Mouse (Mus musculus): ENCODE measurements at regions not wholly inside any gene's neighbourhood (a gene's known extent, or its start where the extent isn't known, plus 50 kb on each side); places are given as distances from the start of the nearest gene placed in this dataset.

GRCm38 (mm10) chr13:113495136-113495535 is 123.2 kb downstream of the Snx18 start:
- Histone ChIP-seq H3K9ac (replicated peaks) (no peak overlapping the region), H3K27me3 (ENCODE audit: control insufficient read depth, insufficient read depth, low read length) (no peaks in the 10 kb centered on the region), H3K9me3 (ENCODE audit: control insufficient read depth, low read length) (no peaks in the 10 kb centered on the region), H3K4me3 (ENCODE audit: insufficient read depth in 1 of 2, low read depth in 2 of 2, low read length in 2 of 2) (no peak overlapping the region), H3K4me1 (replicated peaks; ENCODE audit: control insufficient read depth in 2 of 2, insufficient read depth in 2 of 2, low read length in 1 of 2) (peaks cover 0 to 3% of the 10 kb centered on the region in 2 experiments; a peak in 1 of 4 replicates), H3K4me2 (ENCODE audit: low read depth) (no peak overlapping the region), H3K27ac (no peak overlapping the region), H3K36me3 (replicated peaks; ENCODE audit: control insufficient read depth, insufficient read depth, low read depth) (no peaks in the 10 kb centered on the region)
- WGBS (ENCODE audit: insufficient replicate concordance): 53% methylated on average over 3 of the region's 3 CpGs
- ATAC-seq (ENCODE audit: insufficient read depth) (no peak), DNase-seq (ENCODE audit: low read depth in 3 of 3, low spot score in 3 of 3) (no peak)
- TF ChIP-seq CTCF (IDR thresholded peaks at IDR 0.05; ENCODE audit: low read depth) (no peak), EP300 (IDR thresholded peaks at IDR 0.05; ENCODE audit: low read depth) (no peak)

GRCm38 (mm10) chr13:113494688-113495087 is 123.7 kb downstream of the Snx18 start:
- no peaks in the 10 kb centered on the region for H3K9me3 ChIP-seq (ENCODE audit: control insufficient read depth, low read length)
- DNase-seq (ENCODE audit: low read depth in 3 of 3, low spot score in 3 of 3) (no peak), ATAC-seq (ENCODE audit: insufficient read depth) (no peak)
- H3K4me3 ChIP-seq (ENCODE audit: insufficient read depth in 1 of 2, low read depth in 2 of 2, low read length in 2 of 2): no peak overlapping the region
- no peaks in the 10 kb centered on the region for H3K36me3 ChIP-seq (replicated peaks; ENCODE audit: control insufficient read depth, insufficient read depth, low read depth)
- no peaks in the 10 kb centered on the region for H3K27me3 ChIP-seq (ENCODE audit: control insufficient read depth, insufficient read depth, low read length)
- no peak overlapping the region for H3K9ac ChIP-seq (replicated peaks)
- TF ChIP-seq CTCF (IDR thresholded peaks at IDR 0.05; ENCODE audit: low read depth) (no peak), EP300 (IDR thresholded peaks at IDR 0.05; ENCODE audit: low read depth) (no peak)
- H3K4me2 ChIP-seq (ENCODE audit: low read depth): no peak overlapping the region
- WGBS (ENCODE audit: insufficient replicate concordance): 37% methylated on average over 5 of the region's 5 CpGs
- H3K4me1 ChIP-seq (replicated peaks; ENCODE audit: control insufficient read depth in 2 of 2, insufficient read depth in 2 of 2, low read length in 1 of 2): peaks cover 0 to 3% of the 10 kb centered on the region in 2 experiments; a peak in 1 of 4 replicates
- no peak overlapping the region for H3K27ac ChIP-seq

GRCm38 (mm10) chr13:113489951-113490822 is 128.2 kb downstream of the Snx18 start:
- Histone ChIP-seq H3K4me3 (ENCODE audit: insufficient read depth in 1 of 2, low read depth in 2 of 2, low read length in 2 of 2) (no peak overlapping the region), H3K4me1 (replicated peaks; ENCODE audit: control insufficient read depth in 2 of 2, insufficient read depth in 2 of 2, low read length in 1 of 2) (peaks cover 0 to 3% of the 10 kb centered on the region in 2 experiments; a peak in 1 of 4 replicates), H3K9ac (replicated peaks) (no peak overlapping the region), H3K36me3 (replicated peaks; ENCODE audit: control insufficient read depth, insufficient read depth, low read depth) (no peaks in the 10 kb centered on the region), H3K9me3 (ENCODE audit: control insufficient read depth, low read length) (no peaks in the 10 kb centered on the region), H3K4me2 (ENCODE audit: low read depth) (no peak overlapping the region), H3K27ac (no peak overlapping the region), H3K27me3 (ENCODE audit: control insufficient read depth, insufficient read depth, low read length) (no peaks in the 10 kb centered on the region)
- no peak for DNase-seq (ENCODE audit: low read depth in 3 of 3, low spot score in 3 of 3)
- WGBS (ENCODE audit: insufficient replicate concordance): 41% methylated on average over 6 of the region's 6 CpGs
- ATAC-seq (ENCODE audit: insufficient read depth): no peak
- TF ChIP-seq EP300 (IDR thresholded peaks at IDR 0.05; ENCODE audit: low read depth) (no peak), CTCF (IDR thresholded peaks at IDR 0.05; ENCODE audit: low read depth) (no peak)

- Histone ChIP-seq H3K4me3 (ENCODE audit: insufficient read depth in 1 of 2, low read depth in 2 of 2, low read length in 2 of 2) (no peak overlapping the region), H3K4me1 (replicated peaks; ENCODE audit: control insufficient read depth in 2 of 2, insufficient read depth in 2 of 2, low read length in 1 of 2) (peaks cover 0 to 3% of the 10 kb centered on the region in 2 experiments; a peak in 1 of 4 replicates), H3K36me3 (replicated peaks; ENCODE audit: control insufficient read depth, insufficient read depth, low read depth) (no peaks in the 10 kb centered on the region), H3K9me3 (ENCODE audit: control insufficient read depth, low read length) (no peaks in the 10 kb centered on the region), H3K27me3 (ENCODE audit: control insufficient read depth, insufficient read depth, low read length) (no peaks in the 10 kb centered on the region), H3K27ac (no peak overlapping the region), H3K9ac (replicated peaks) (no peak overlapping the region), H3K4me2 (ENCODE audit: low read depth) (no peak overlapping the region)
- DNase-seq (ENCODE audit: low read depth in 3 of 3, low spot score in 3 of 3) (no peak), ATAC-seq (ENCODE audit: insufficient read depth) (no peak)
- WGBS (ENCODE audit: insufficient replicate concordance): 29% methylated on average over 6 of the region's 6 CpGs
- TF ChIP-seq CTCF (IDR thresholded peaks at IDR 0.05; ENCODE audit: low read depth): no peak
- TF ChIP-seq EP300 (IDR thresholded peaks at IDR 0.05; ENCODE audit: low read depth): no peak
Measured at GRCm38 (mm10) chr13:113486368-113486955, 131.9 kb downstream of the Snx18 start.

DNA sequence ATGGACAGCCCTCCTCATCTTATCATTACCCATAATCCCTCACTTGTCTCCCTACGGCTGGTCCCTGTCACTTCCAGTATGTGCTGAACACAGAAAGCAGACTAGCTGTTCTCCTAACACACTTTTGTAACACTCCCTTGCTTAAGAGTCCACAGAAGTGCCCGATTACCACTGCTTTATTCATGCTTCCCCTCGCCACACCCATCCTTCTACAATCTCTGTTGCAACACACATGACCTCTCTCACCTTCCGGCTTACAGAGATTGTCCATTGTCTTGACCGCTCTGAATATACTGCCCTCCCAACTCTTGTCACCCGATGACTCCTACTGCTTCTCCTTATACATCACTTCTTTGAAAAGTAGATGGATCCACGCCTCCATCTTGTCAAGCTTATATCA is 132.9 kb downstream of the Snx18 start:
- no peak for TF ChIP-seq EP300 (IDR thresholded peaks at IDR 0.05; ENCODE audit: low read depth)
- no peak for TF ChIP-seq CTCF (IDR thresholded peaks at IDR 0.05; ENCODE audit: low read depth)
- Histone ChIP-seq H3K9ac (replicated peaks) (no peak overlapping the region), H3K9me3 (ENCODE audit: control insufficient read depth, low read length) (no peaks in the 10 kb centered on the region), H3K27ac (no peak overlapping the region), H3K4me1 (replicated peaks; ENCODE audit: control insufficient read depth in 2 of 2, insufficient read depth in 2 of 2, low read length in 1 of 2) (peaks cover 0 to 3% of the 10 kb centered on the region in 2 experiments; a peak in 1 of 4 replicates), H3K4me3 (ENCODE audit: insufficient read depth in 1 of 2, low read depth in 2 of 2, low read length in 2 of 2) (no peak overlapping the region), H3K36me3 (replicated peaks; ENCODE audit: control insufficient read depth, insufficient read depth, low read depth) (no peaks in the 10 kb centered on the region), H3K27me3 (ENCODE audit: control insufficient read depth, insufficient read depth, low read length) (no peaks in the 10 kb centered on the region), H3K4me2 (ENCODE audit: low read depth) (no peak overlapping the region)
- DNase-seq (ENCODE audit: low read depth in 3 of 3, low spot score in 3 of 3) (no peak), ATAC-seq (ENCODE audit: insufficient read depth) (peak; percentile 31; the same call in 1 of the 2 replicates)
- 57% methylated on average over 7 of the region's 7 CpGs for WGBS (ENCODE audit: insufficient replicate concordance)

Measured in liver, embryonic 14.5 days (tissue).